ENCODE assay signal across 27 mouse cellular contexts in genomic region chr2:103336000-103336399, GRCm38 (mm10). TPM values are rescaled to one million over a fixed set of nuclear protein-coding genes. Genes with fewer than 3 reads are reported as not detected.
DNase-seq lines count a peak whose midpoint lies in the region; ATAC-seq and TF ChIP-seq lines count a peak whose summit lies in the region.
"Had no signal": no experiment of that assay in that cellular context is flagged by ENCODE, and none has a peak within 500 bp of the region (broad histone marks: within the 10 kb centered on the region; RNA-seq: fewer than 3 reads in every experiment).

No protein-coding gene starts in this region.

- no peak overlapping the region for H3K27ac ChIP-seq in heart, adult 2 months
- peak overlapping the region; percentile 54; the same call in 1 of the 2 replicates for H3K27ac ChIP-seq in intestine, embryonic 15.5 days
- H3K27ac ChIP-seq in intestine, postnatal 0 days (ENCODE audit: low read depth, low read length), result 0 out of 2 replicates have a peak overlapping the region, but pooled peaks have one; percentile 61
- no peak overlapping the region for H3K27ac ChIP-seq in left cerebral cortex, adult 2 months
- H3K27ac ChIP-seq: embryonic facial prominence, embryonic 13.5 days; embryonic facial prominence, embryonic 15.5 days; forebrain, embryonic 10.5 days; forebrain, embryonic 12.5 days had no signal

- no peak overlapping the region for H3K4me3 ChIP-seq in heart, adult 2 months
- H3K4me3 ChIP-seq in intestine, embryonic 15.5 days (replicated peaks), result no peak overlapping the region
- no peak overlapping the region for H3K4me3 ChIP-seq in intestine, postnatal 0 days (ENCODE audit: low read depth, low read length)
- no peak overlapping the region for H3K4me3 ChIP-seq in left cerebral cortex, adult 2 months
- H3K4me3 ChIP-seq: embryonic facial prominence, embryonic 13.5 days; embryonic facial prominence, embryonic 15.5 days; erythroblast, embryonic 14.5 days; forebrain, embryonic 10.5 days; forebrain, embryonic 12.5 days had no signal

- WGBS in heart, adult 2 months, result 82% methylated on average over 3 of the region's 3 CpGs
- WGBS in intestine, embryonic 15.5 days, result 55% methylated on average over 3 of the region's 3 CpGs
- WGBS in intestine, postnatal 0 days, result 28% methylated on average over 3 of the region's 3 CpGs

- H3K27me3 ChIP-seq in heart, adult 2 months (ENCODE audit: control insufficient read depth, insufficient read depth, low read length), result no peaks in the 10 kb centered on the region
- no peaks in the 10 kb centered on the region for H3K27me3 ChIP-seq in intestine, embryonic 15.5 days (replicated peaks)
- no peaks in the 10 kb centered on the region for H3K27me3 ChIP-seq in intestine, postnatal 0 days (replicated peaks; ENCODE audit: control insufficient read depth, insufficient read depth, low read length)
- H3K27me3 ChIP-seq: CH12.LX; embryonic facial prominence, embryonic 13.5 days; embryonic facial prominence, embryonic 15.5 days; forebrain, embryonic 12.5 days; Patski had no signal

- no peaks in the 10 kb centered on the region for H3K4me1 ChIP-seq in heart, adult 2 months (ENCODE audit: control insufficient read depth, insufficient read depth, low read length)
- H3K4me1 ChIP-seq in intestine, embryonic 15.5 days (replicated peaks), result no peaks in the 10 kb centered on the region
- H3K4me1 ChIP-seq in intestine, postnatal 0 days (replicated peaks; ENCODE audit: control insufficient read depth, insufficient read depth, low read length), result no peaks in the 10 kb centered on the region; the same call in 1 of the 2 replicates
- H3K4me1 ChIP-seq: embryonic facial prominence, embryonic 13.5 days; embryonic facial prominence, embryonic 15.5 days; forebrain, embryonic 10.5 days; forebrain, embryonic 12.5 days had no signal

- intact Hi-C loops in heart, adult 2 months (cut with DNase I), result no loop called here
- intact Hi-C loops in left cerebral cortex, adult 2 months (cut with DNase I), result no loop called here

- TF ChIP-seq CTCF in heart, adult 2 months (IDR thresholded peaks at IDR 0.05), result no peak
- TF ChIP-seq CTCF in intestine, postnatal 0 days (IDR thresholded peaks at IDR 0.05; ENCODE audit: low read depth), result no peak
- no peak for TF ChIP-seq CTCF in left cerebral cortex, adult 2 months (IDR thresholded peaks at IDR 0.05)

- TF ChIP-seq EP300 in heart, adult 2 months (IDR thresholded peaks at IDR 0.05; ENCODE audit: insufficient read depth, low read depth, low read length), result no peak

- peak; percentile 35 for DNase-seq in heart, adult 11 months
- DNase-seq in heart, adult 2 months, result no peak
- no peak for DNase-seq in left cerebral cortex, adult 2 months (ENCODE audit: extremely low spot score in 1 of 2, low spot score in 2 of 2)
- DNase-seq: adrenal gland, adult 8-10 months; adrenal gland, postnatal 14 days; adrenal gland, postnatal 36 days; B cell, adult 2 months; cerebellum, adult 18-20 months; cerebellum, adult 8-10 months; cerebellum, adult 9-11 months; cerebellum, postnatal 36 days; embryo, embryonic 11 days had no signal

- ATAC-seq in intestine, embryonic 15.5 days, result peak; percentile 73
- ATAC-seq in intestine, postnatal 0 days, result peak; percentile 86
- ATAC-seq: activated CD4-positive, CD25-positive, alpha-beta regulatory T cell, adult 4 months; CD4-positive, CD25-positive, alpha-beta regulatory T cell, adult 4 months; forebrain, embryonic 14.5 days; forebrain, embryonic 16.5 days; Patski had no signal

- no peaks in the 10 kb centered on the region for H3K79me2 ChIP-seq in heart, adult 2 months (replicated peaks; ENCODE audit: control insufficient read depth, insufficient read depth, low read length)

- no peak overlapping the region for H3K9ac ChIP-seq in heart, adult 2 months (ENCODE audit: low read depth, low read length)
- H3K9ac ChIP-seq in intestine, embryonic 15.5 days, result no peak overlapping the region
- no peak overlapping the region for H3K9ac ChIP-seq in intestine, postnatal 0 days (ENCODE audit: low read depth, low read length)
- H3K9ac ChIP-seq: embryonic facial prominence, embryonic 13.5 days; embryonic facial prominence, embryonic 15.5 days; forebrain, embryonic 12.5 days had no signal

- H3K9me3 ChIP-seq in intestine, embryonic 15.5 days, result no peaks in the 10 kb centered on the region
- no peaks in the 10 kb centered on the region for H3K9me3 ChIP-seq in intestine, postnatal 0 days (ENCODE audit: control insufficient read depth)
- H3K9me3 ChIP-seq: embryonic facial prominence, embryonic 13.5 days; embryonic facial prominence, embryonic 15.5 days; forebrain, embryonic 10.5 days; forebrain, embryonic 12.5 days; G1E had no signal

- H3K4me2 ChIP-seq in intestine, embryonic 15.5 days (replicated peaks), result no peak overlapping the region
- H3K4me2 ChIP-seq in intestine, postnatal 0 days (replicated peaks; ENCODE audit: low read depth), result peak overlapping the region; percentile 13; the same call in 1 of the 2 replicates
- H3K4me2 ChIP-seq: embryonic facial prominence, embryonic 13.5 days; embryonic facial prominence, embryonic 15.5 days; forebrain, embryonic 12.5 days had no signal

- H3K36me3 ChIP-seq in heart, adult 2 months (ENCODE audit: control insufficient read depth, insufficient read depth, low read length), result no peaks in the 10 kb centered on the region
- H3K36me3 ChIP-seq in intestine, embryonic 15.5 days, result no peaks in the 10 kb centered on the region
- H3K36me3 ChIP-seq in intestine, postnatal 0 days (ENCODE audit: control insufficient read depth, insufficient read depth), result no peaks in the 10 kb centered on the region
- H3K36me3 ChIP-seq: embryonic facial prominence, embryonic 13.5 days; embryonic facial prominence, embryonic 15.5 days; forebrain, embryonic 10.5 days; forebrain, embryonic 12.5 days; G1E had no signal

- TF ChIP-seq POLR2A in heart, adult 2 months (IDR thresholded peaks at IDR 0.05; ENCODE audit: insufficient read depth, low read depth, low read length), result no peak

RNA-seq across cellular contexts. Expression of gene Ehf, which starts 32.9 kb away (rescaled TPM):
- total RNA-seq in heart, adult 2 months (2021), result not detected
- polyA plus RNA-seq in heart, adult 2 months (2012; rRNA removed), result 2.0 TPM in 1 of 2 replicates, not detected in the other
- 19.2 and 23.1 TPM in 2 replicates for polyA plus RNA-seq in intestine, embryonic 15.5 days (2015; fragmentation: Nextera tagmentation; extraction: Ambion mirVana)
- 19.8 and 24.3 TPM in 2 replicates for polyA plus RNA-seq in intestine, postnatal 0 days (2015; fragmentation: Nextera tagmentation; extraction: Ambion mirVana)
- under 1 TPM; 0.11 to 0.19 TPM for total RNA-seq in left cerebral cortex, adult 2 months (2021)
- total RNA-seq: common myeloid progenitor, adult 5-6 weeks had no signal
- polyA plus RNA-seq: activated CD4-positive, CD25-positive, alpha-beta regulatory T cell, adult 4 months; forebrain, embryonic 10.5 days had no signal

Comparison
In these comparisons a context has a peak if more than half of its experiments do, and no peak if none do; other contexts are left out.
1. H3K27ac ChIP-seq: peak in intestine, embryonic 15.5 days (single experiment) and intestine, postnatal 0 days (single experiment); none in heart, adult 2 months (single experiment) and left cerebral cortex, adult 2 months (single experiment).